Mouse (Mus musculus) megakaryocyte, embryonic 14.5 days (primary cell): ENCODE measurements at regions not wholly inside any gene's neighbourhood (a gene's known extent, or its start where the extent isn't known, plus 50 kb on each side); places are given as distances from the start of the nearest gene placed in this dataset.

ENCODE experiments used
- FLI1 ChIP-seq: IDR thresholded peaks from 2 replicates; pipeline ENCODE4 v1.6.1; 2012; ENCODE audit warnings: low read length, inconsistent platforms, mixed read lengths
- GATA1 ChIP-seq: IDR thresholded peaks from 3 replicates; pipeline ENCODE4 v1.6.1; 2012; ENCODE audit warnings: mixed read lengths, low read length, inconsistent platforms, borderline replicate concordance

DNA sequence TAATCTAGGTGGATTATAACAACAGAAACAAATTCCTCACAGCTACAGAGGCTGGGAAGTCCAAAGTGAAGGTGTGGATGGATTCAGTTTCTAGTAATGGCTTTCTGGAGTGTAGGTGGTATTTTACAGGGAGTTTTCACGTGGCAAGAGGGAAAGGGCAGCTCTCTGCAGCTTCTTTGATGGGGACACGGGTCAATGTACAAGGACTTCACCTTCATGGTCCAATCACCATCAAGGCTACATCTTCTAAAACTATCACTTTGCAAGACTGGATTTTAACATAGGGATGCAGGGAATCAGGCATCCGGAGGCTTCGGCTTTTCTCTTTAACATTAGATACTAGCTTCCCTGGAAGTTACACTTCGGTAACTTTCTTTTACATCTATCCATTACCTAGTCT is 642.4 kb upstream of the Tmpo start:
- TF ChIP-seq GATA1: no peak
- TF ChIP-seq FLI1: no peak
